ENCODE assay signal across 9 mouse cellular contexts in genomic region chr1:180312792-180313311, GRCm38 (mm10). TPM values are rescaled to one million over a fixed set of nuclear protein-coding genes. Genes with fewer than 3 reads are reported as not detected.
DNase-seq lines count a peak whose midpoint lies in the region; ATAC-seq lines count a peak whose summit lies in the region.
"Had no signal": no experiment of that assay in that cellular context is flagged by ENCODE, and none has a peak within 500 bp of the region (broad histone marks: within the 10 kb centered on the region; RNA-seq: fewer than 3 reads in every experiment).

No protein-coding gene starts in this region.

- no peak overlapping the region for H3K9ac ChIP-seq in lung, embryonic 16.5 days (ENCODE audit: low read length)
- no peak overlapping the region for H3K9ac ChIP-seq in forebrain, embryonic 11.5 days (ENCODE audit: low read length)
- H3K9ac ChIP-seq: liver, embryonic 14.5 days had no signal

- H3K36me3 ChIP-seq in lung, embryonic 16.5 days (ENCODE audit: control insufficient read depth, insufficient read depth, low read length), result no peaks in the 10 kb centered on the region
- no peaks in the 10 kb centered on the region for H3K36me3 ChIP-seq in forebrain, embryonic 11.5 days (ENCODE audit: control insufficient read depth, insufficient read depth, low read length)

- 43% methylated on average over 6 of the region's 6 CpGs for WGBS in lung, embryonic 16.5 days
- 26% methylated on average over 6 of the region's 6 CpGs for WGBS in forebrain, embryonic 11.5 days

- peaks cover 19% of the 10 kb centered on the region for H3K4me1 ChIP-seq in lung, embryonic 16.5 days (replicated peaks; ENCODE audit: control insufficient read depth, insufficient read depth, low read length)
- H3K4me1 ChIP-seq in forebrain, embryonic 11.5 days (replicated peaks; ENCODE audit: control insufficient read depth, insufficient read depth, low read length), result peaks cover 11% of the 10 kb centered on the region; the same call in 1 of the 2 replicates

- ATAC-seq in lung, embryonic 16.5 days (ENCODE audit: low read depth), result peak; percentile 44; the same call in 1 of the 2 replicates
- ATAC-seq in forebrain, embryonic 11.5 days (replicated peaks; ENCODE audit: low FRiP score), result peak; percentile 64
- ATAC-seq in megakaryocyte progenitor cell, adult 5-6 weeks (replicated peaks; ENCODE audit: poor library complexity), result no peak

- H3K4me2 ChIP-seq in lung, embryonic 16.5 days (ENCODE audit: low read depth, low read length), result no peak overlapping the region
- peak overlapping the region; percentile 48; the same call in 1 of the 2 replicates for H3K4me2 ChIP-seq in forebrain, embryonic 11.5 days (ENCODE audit: low read depth, low read length, severe bottlenecking)

- H3K27me3 ChIP-seq in lung, embryonic 16.5 days (ENCODE audit: control insufficient read depth, insufficient read depth, low read depth, low read length), result no peaks in the 10 kb centered on the region
- no peaks in the 10 kb centered on the region for H3K27me3 ChIP-seq in forebrain, embryonic 11.5 days (ENCODE audit: control insufficient read depth, insufficient read depth, low read length)

- no peak for DNase-seq in lung, postnatal 25 days (ENCODE audit: low spot score)
- peak; percentile 85 to 89 for DNase-seq in adrenal gland, postnatal 36 days
- peak; percentile 73 for DNase-seq in forebrain, embryonic 11.5 days (ENCODE audit: low spot score)
- peak; percentile 84 to 85 for DNase-seq in heart, postnatal 10 days
- DNase-seq in mesoderm, embryonic 11.5 days (ENCODE audit: low read depth, low spot score), result peak; percentile 72
- DNase-seq in thymus, postnatal 0 days (ENCODE audit: low spot score), result no peak

- no peak overlapping the region for H3K4me3 ChIP-seq in lung, embryonic 16.5 days (ENCODE audit: low read length)
- H3K4me3 ChIP-seq in forebrain, embryonic 11.5 days (ENCODE audit: low read depth, low read length), result no peak overlapping the region

- no peaks in the 10 kb centered on the region for H3K9me3 ChIP-seq in lung, embryonic 16.5 days (ENCODE audit: control insufficient read depth, low read length)
- H3K9me3 ChIP-seq in forebrain, embryonic 11.5 days (ENCODE audit: control insufficient read depth, low read length), result no peaks in the 10 kb centered on the region

- H3K27ac ChIP-seq in lung, embryonic 16.5 days (ENCODE audit: low read length), result 0 out of 2 replicates have a peak overlapping the region, but pooled peaks have one; percentile 16
- H3K27ac ChIP-seq in forebrain, embryonic 11.5 days (ENCODE audit: low read depth, low read length), result 0 out of 2 replicates have a peak overlapping the region, but pooled peaks have one; percentile 50
- H3K27ac ChIP-seq: liver, embryonic 14.5 days had no signal

- intact Hi-C loops in heart, postnatal 10 days (cut with DNase I), result no loop called here

RNA-seq across cellular contexts. Expression of gene Itpkb, which starts 17.4 kb away (rescaled TPM):
- polyA plus RNA-seq in lung, embryonic 16.5 days (2015; fragmentation: Nextera tagmentation; extraction: Ambion mirVana), result 9.4 and 10.6 TPM in 2 replicates
- 10 to 100 TPM; 58.5 to 71.5 TPM for total RNA-seq in adrenal gland, postnatal 36 days (2021)
- 3.0 and 3.2 TPM in 2 replicates for polyA plus RNA-seq in forebrain, embryonic 11.5 days (2014; fragmentation: Nextera tagmentation; extraction: Ambion mirVana)
- 10 to 100 TPM; 81.4 to 93.6 TPM for total RNA-seq in heart, postnatal 10 days (2021)
- total RNA-seq in megakaryocyte progenitor cell, adult 5-6 weeks (2015), result 10.8 and 12.3 TPM in 2 replicates
- 9.6 and 11.7 TPM in 2 replicates for total RNA-seq in megakaryocyte progenitor cell, adult 5-6 weeks (2017)
- 12.4 and 17.6 TPM in 2 replicates for polyA plus RNA-seq in thymus, postnatal 0 days (2015; fragmentation: Nextera tagmentation; extraction: Ambion mirVana)

RNA-seq across cellular contexts. Expression of gene Psen2, which starts 49.6 kb away (rescaled TPM):
- 13.2 and 14.6 TPM in 2 replicates for polyA plus RNA-seq in lung, embryonic 16.5 days (2015; fragmentation: Nextera tagmentation; extraction: Ambion mirVana)
- total RNA-seq in adrenal gland, postnatal 36 days (2021), result 10 to 100 TPM; 24.5 to 33.5 TPM
- 5.7 and 6.1 TPM in 2 replicates for polyA plus RNA-seq in forebrain, embryonic 11.5 days (2014; fragmentation: Nextera tagmentation; extraction: Ambion mirVana)
- 10 to 100 TPM; 13.5 to 15.3 TPM for total RNA-seq in heart, postnatal 10 days (2021)
- 18.9 and 19.5 TPM in 2 replicates for total RNA-seq in megakaryocyte progenitor cell, adult 5-6 weeks (2015)
- total RNA-seq in megakaryocyte progenitor cell, adult 5-6 weeks (2017), result 24.9 and 27.2 TPM in 2 replicates
- 9.3 and 11.6 TPM in 2 replicates for polyA plus RNA-seq in thymus, postnatal 0 days (2015; fragmentation: Nextera tagmentation; extraction: Ambion mirVana)

Comparison
In these comparisons a context has a peak if more than half of its experiments do, and no peak if none do; other contexts are left out.
1. DNase-seq: peak in adrenal gland, postnatal 36 days (2 of 2), forebrain, embryonic 11.5 days (single experiment), heart, postnatal 10 days (2 of 2) and mesoderm, embryonic 11.5 days (single experiment); none in lung, postnatal 25 days (single experiment) and thymus, postnatal 0 days (single experiment).
2. RNA of gene Itpkb, which starts 17.4 kb away (total RNA-seq): 81.4 to 93.6 TPM in heart, postnatal 10 days and 58.5 to 71.5 TPM in adrenal gland, postnatal 36 days; 9.6 to 12.3 TPM in megakaryocyte progenitor cell, adult 5-6 weeks; every median in the first group is over 4 times any median in the second.